Mouse (Mus musculus): ENCODE measurements around the gene Apba1. TPM values are rescaled to one million over a fixed set of nuclear protein-coding genes. Genes with fewer than 3 reads are reported as not detected.

The Apba1 gene
- polyA plus RNA-seq, 1 experiment from 2014 or later: 2.5 TPM

- H3K27ac ChIP-seq (ENCODE audit: low read depth, low read length): 0 out of 2 replicates have a peak overlapping the region, but pooled peaks have one; percentile 44
Measured at GRCm38 (mm10) chr19:23960275-23960674, 201.6 kb downstream of the Apba1 start.

GRCm38 (mm10) chr19:23960831-23961447, 202.3 kb downstream of the Apba1 start:
- H3K4me1 ChIP-seq (ENCODE audit: control insufficient read depth, insufficient read depth, low read length): no peaks in the 10 kb centered on the region
- H3K4me3 ChIP-seq (ENCODE audit: low read depth, low read length): no peak overlapping the region
- ATAC-seq (ENCODE audit: insufficient read depth, low FRiP score, low TSS enrichment): peak; percentile 58
- H3K27me3 ChIP-seq (ENCODE audit: control insufficient read depth, insufficient read depth, low read length): no peaks in the 10 kb centered on the region
- H3K9me3 ChIP-seq (ENCODE audit: control insufficient read depth, low read length): no peaks in the 10 kb centered on the region
- no peak for DNase-seq (ENCODE audit: low spot score)
- 80% methylated on average over 6 of the region's 6 CpGs for WGBS
- H3K27ac ChIP-seq (ENCODE audit: low read depth, low read length): no peak overlapping the region
- no peaks in the 10 kb centered on the region for H3K36me3 ChIP-seq (ENCODE audit: control insufficient read depth, insufficient read depth, low read length)
- no peak overlapping the region for H3K9ac ChIP-seq (ENCODE audit: low read length)
- no peak overlapping the region for H3K4me2 ChIP-seq (ENCODE audit: low read depth)

More at GRCm38 (mm10) chr19:23960275-23960674, 201.6 kb downstream of the Apba1 start:
- H3K27me3 ChIP-seq (ENCODE audit: control insufficient read depth, insufficient read depth, low read length): no peaks in the 10 kb centered on the region
- DNase-seq (ENCODE audit: low spot score): no peak
- H3K9ac ChIP-seq (ENCODE audit: low read length): no peak overlapping the region
- peak; percentile 21; the same call in 1 of the 2 replicates for ATAC-seq (ENCODE audit: insufficient read depth, low FRiP score, low TSS enrichment)
- 43% methylated on average over 3 of the region's 3 CpGs for WGBS
- no peaks in the 10 kb centered on the region for H3K9me3 ChIP-seq (ENCODE audit: control insufficient read depth, low read length)
- no peaks in the 10 kb centered on the region for H3K36me3 ChIP-seq (ENCODE audit: control insufficient read depth, insufficient read depth, low read length)
- no peak overlapping the region for H3K4me3 ChIP-seq (ENCODE audit: low read depth, low read length)
- no peaks in the 10 kb centered on the region for H3K4me1 ChIP-seq (ENCODE audit: control insufficient read depth, insufficient read depth, low read length)
- H3K4me2 ChIP-seq (ENCODE audit: low read depth): no peak overlapping the region

GRCm38 (mm10) chr19:23961516-23961915, 202.8 kb downstream of the Apba1 start:
- Histone ChIP-seq H3K4me1 (ENCODE audit: control insufficient read depth, insufficient read depth, low read length) (no peaks in the 10 kb centered on the region), H3K9ac (ENCODE audit: low read length) (no peak overlapping the region), H3K4me2 (ENCODE audit: low read depth) (no peak overlapping the region), H3K27me3 (ENCODE audit: control insufficient read depth, insufficient read depth, low read length) (no peaks in the 10 kb centered on the region), H3K9me3 (ENCODE audit: control insufficient read depth, low read length) (no peaks in the 10 kb centered on the region), H3K4me3 (ENCODE audit: low read depth, low read length) (no peak overlapping the region), H3K36me3 (ENCODE audit: control insufficient read depth, insufficient read depth, low read length) (no peaks in the 10 kb centered on the region), H3K27ac (ENCODE audit: low read depth, low read length) (no peak overlapping the region)
- DNase-seq (ENCODE audit: low spot score) (peak; percentile 78), ATAC-seq (ENCODE audit: insufficient read depth, low FRiP score, low TSS enrichment) (peak; percentile 70; the same call in 1 of the 2 replicates)
- 1% methylated on average over 8 of the region's 8 CpGs for WGBS

GRCm38 (mm10) chr19:23964401-23964910, 205.8 kb downstream of the Apba1 start:
- no peak overlapping the region for H3K4me2 ChIP-seq (ENCODE audit: low read depth)
- WGBS: 78% methylated on average over 10 of the region's 10 CpGs
- H3K27ac ChIP-seq (ENCODE audit: low read depth, low read length): no peak overlapping the region
- no peaks in the 10 kb centered on the region for H3K36me3 ChIP-seq (ENCODE audit: control insufficient read depth, insufficient read depth, low read length)
- H3K9me3 ChIP-seq (ENCODE audit: control insufficient read depth, low read length): no peaks in the 10 kb centered on the region
- no peak overlapping the region for H3K9ac ChIP-seq (ENCODE audit: low read length)
- H3K4me1 ChIP-seq (ENCODE audit: control insufficient read depth, insufficient read depth, low read length): no peaks in the 10 kb centered on the region
- DNase-seq (ENCODE audit: low spot score) (no peak), ATAC-seq (ENCODE audit: insufficient read depth, low FRiP score, low TSS enrichment) (no peak)
- no peaks in the 10 kb centered on the region for H3K27me3 ChIP-seq (ENCODE audit: control insufficient read depth, insufficient read depth, low read length)
- no peak overlapping the region for H3K4me3 ChIP-seq (ENCODE audit: low read depth, low read length)

GRCm38 (mm10) chr19:23966376-23966775, 207.7 kb downstream of the Apba1 start:
- Histone ChIP-seq H3K36me3 (ENCODE audit: control insufficient read depth, insufficient read depth, low read length) (no peaks in the 10 kb centered on the region), H3K4me2 (ENCODE audit: low read depth) (no peak overlapping the region), H3K4me1 (ENCODE audit: control insufficient read depth, insufficient read depth, low read length) (no peaks in the 10 kb centered on the region), H3K9ac (ENCODE audit: low read length) (no peak overlapping the region), H3K9me3 (ENCODE audit: control insufficient read depth, low read length) (no peaks in the 10 kb centered on the region), H3K27ac (ENCODE audit: low read depth, low read length) (no peak overlapping the region), H3K27me3 (ENCODE audit: control insufficient read depth, insufficient read depth, low read length) (no peaks in the 10 kb centered on the region), H3K4me3 (ENCODE audit: low read depth, low read length) (no peak overlapping the region)
- DNase-seq (ENCODE audit: low spot score) (no peak), ATAC-seq (ENCODE audit: insufficient read depth, low FRiP score, low TSS enrichment) (no peak)
- WGBS: 89% methylated on average over 9 of the region's 9 CpGs

- H3K4me3 ChIP-seq (ENCODE audit: low read depth, low read length): no peak overlapping the region
- no peak for ATAC-seq (ENCODE audit: insufficient read depth, low FRiP score, low TSS enrichment)
- H3K4me1 ChIP-seq (ENCODE audit: control insufficient read depth, insufficient read depth, low read length): no peaks in the 10 kb centered on the region
- 74% methylated on average over 2 of the region's 2 CpGs for WGBS
- no peak overlapping the region for H3K27ac ChIP-seq (ENCODE audit: low read depth, low read length)
- no peak overlapping the region for H3K9ac ChIP-seq (ENCODE audit: low read length)
- DNase-seq (ENCODE audit: low spot score): no peak
- H3K4me2 ChIP-seq (ENCODE audit: low read depth): no peak overlapping the region
- no peaks in the 10 kb centered on the region for H3K36me3 ChIP-seq (ENCODE audit: control insufficient read depth, insufficient read depth, low read length)
- H3K27me3 ChIP-seq (ENCODE audit: control insufficient read depth, insufficient read depth, low read length): no peaks in the 10 kb centered on the region
- no peaks in the 10 kb centered on the region for H3K9me3 ChIP-seq (ENCODE audit: control insufficient read depth, low read length)
Measured at GRCm38 (mm10) chr19:23967156-23967555, 208.5 kb downstream of the Apba1 start.

GRCm38 (mm10) chr19:23968125-23968861, 209.6 kb downstream of the Apba1 start:
- Histone ChIP-seq H3K36me3 (ENCODE audit: control insufficient read depth, insufficient read depth, low read length) (no peaks in the 10 kb centered on the region), H3K4me2 (ENCODE audit: low read depth) (no peak overlapping the region), H3K27ac (ENCODE audit: low read depth, low read length) (no peak overlapping the region), H3K9ac (ENCODE audit: low read length) (no peak overlapping the region), H3K4me1 (ENCODE audit: control insufficient read depth, insufficient read depth, low read length) (no peaks in the 10 kb centered on the region), H3K4me3 (ENCODE audit: low read depth, low read length) (no peak overlapping the region), H3K9me3 (ENCODE audit: control insufficient read depth, low read length) (no peaks in the 10 kb centered on the region), H3K27me3 (ENCODE audit: control insufficient read depth, insufficient read depth, low read length) (no peaks in the 10 kb centered on the region)
- 64% methylated on average over 5 of the region's 5 CpGs for WGBS
- DNase-seq (ENCODE audit: low spot score) (no peak), ATAC-seq (ENCODE audit: insufficient read depth, low FRiP score, low TSS enrichment) (no peak)

GRCm38 (mm10) chr19:23968862-23969225, 210.2 kb downstream of the Apba1 start:
- Histone ChIP-seq H3K27me3 (ENCODE audit: control insufficient read depth, insufficient read depth, low read length) (no peaks in the 10 kb centered on the region), H3K4me1 (ENCODE audit: control insufficient read depth, insufficient read depth, low read length) (no peaks in the 10 kb centered on the region), H3K4me3 (ENCODE audit: low read depth, low read length) (no peak overlapping the region), H3K9me3 (ENCODE audit: control insufficient read depth, low read length) (no peaks in the 10 kb centered on the region), H3K27ac (ENCODE audit: low read depth, low read length) (no peak overlapping the region), H3K4me2 (ENCODE audit: low read depth) (no peak overlapping the region), H3K9ac (ENCODE audit: low read length) (no peak overlapping the region), H3K36me3 (ENCODE audit: control insufficient read depth, insufficient read depth, low read length) (no peaks in the 10 kb centered on the region)
- ATAC-seq (ENCODE audit: insufficient read depth, low FRiP score, low TSS enrichment): no peak
- DNase-seq (ENCODE audit: low spot score): no peak
- 78% methylated on average over 2 of the region's 2 CpGs for WGBS

- Histone ChIP-seq H3K9ac (ENCODE audit: low read length) (no peak overlapping the region), H3K4me3 (ENCODE audit: low read depth, low read length) (no peak overlapping the region), H3K9me3 (ENCODE audit: control insufficient read depth, low read length) (no peaks in the 10 kb centered on the region), H3K36me3 (ENCODE audit: control insufficient read depth, insufficient read depth, low read length) (no peaks in the 10 kb centered on the region), H3K4me2 (ENCODE audit: low read depth) (no peak overlapping the region), H3K27ac (ENCODE audit: low read depth, low read length) (no peak overlapping the region), H3K27me3 (ENCODE audit: control insufficient read depth, insufficient read depth, low read length) (no peaks in the 10 kb centered on the region), H3K4me1 (ENCODE audit: control insufficient read depth, insufficient read depth, low read length) (no peaks in the 10 kb centered on the region)
- 94% methylated on average over 3 of the region's 3 CpGs for WGBS
- DNase-seq (ENCODE audit: low spot score) (no peak), ATAC-seq (ENCODE audit: insufficient read depth, low FRiP score, low TSS enrichment) (no peak)
Measured at GRCm38 (mm10) chr19:23970374-23970773, 211.7 kb downstream of the Apba1 start.

Measured in neural tube, embryonic 11.5 days (tissue).